Mouse (Mus musculus) olfactory bulb, adult 2 months (tissue): Measurements from ENCODE around the gene Trpv4.

Source experiments
- CTCF ChIP-seq: fragments of 200-500 bp; IDR thresholded peaks from 2 replicates; pipeline ENCODE4 v1.5.1; 2012; ENCODE audit warnings: low read depth, mild to moderate bottlenecking, low read length, moderate library complexity; ENCODE audit not compliant: insufficient read depth
- POLR2A ChIP-seq: fragments of 200-500 bp; IDR thresholded peaks from 2 replicates; pipeline ENCODE4 v1.6.1; 2012; ENCODE audit warnings: mild to moderate bottlenecking, low read depth, low read length, moderate library complexity; ENCODE audit not compliant: insufficient read depth

GRCm38 (mm10) chr5:114583490-114584175 is 74.6 kb downstream of the Trpv4 start:
- no peak for TF ChIP-seq CTCF
- no peak for TF ChIP-seq POLR2A
